In genomic region chrX:96133260-96133659, GRCm38 (mm10) we compare ENCODE assay signal across 8 mouse cellular contexts. TPM values are rescaled to one million over a fixed set of nuclear protein-coding genes. Genes with fewer than 3 reads are reported as not detected.
A peak's percentile ranks its signal among the peaks of the same experiment; 100 is the strongest.
DNase-seq lines count a peak whose midpoint lies in the region; ATAC-seq and TF ChIP-seq lines count a peak whose summit lies in the region.

No protein-coding gene starts in this region.

- no peak overlapping the region for H3K9ac ChIP-seq in liver, embryonic 14.5 days (replicated peaks)
- H3K9ac ChIP-seq in forebrain, embryonic 11.5 days (ENCODE audit: low read length): no peak overlapping the region

- H3K27ac ChIP-seq in spleen, adult 2 months (ENCODE audit: insufficient read depth, low read length): 0 out of 2 replicates have a peak overlapping the region, but pooled peaks have one; percentile 9
- H3K27ac ChIP-seq in liver, embryonic 14.5 days: no peak overlapping the region
- no peak overlapping the region for H3K27ac ChIP-seq in thymus, adult 2 months (ENCODE audit: control insufficient read depth, insufficient read depth, low read length)
- H3K27ac ChIP-seq in forebrain, embryonic 11.5 days (ENCODE audit: low read depth, low read length): no peak overlapping the region

- TF ChIP-seq CTCF in spleen, adult 2 months (IDR thresholded peaks at IDR 0.05; ENCODE audit: extremely low read depth, insufficient read depth, insufficient read length, insufficient replicate concordance): peak; percentile 24; the same call in 1 of the 2 replicates
- TF ChIP-seq CTCF in liver, embryonic 14.5 days (IDR thresholded peaks at IDR 0.05; ENCODE audit: low read depth): peak; percentile 27; the same call in 1 of the 2 replicates
- no peak for TF ChIP-seq CTCF in thymus, adult 2 months (IDR thresholded peaks at IDR 0.05; ENCODE audit: borderline replicate concordance, control insufficient read depth, extremely low read depth, insufficient read depth, low read length, poor library complexity)

- H3K4me1 ChIP-seq in spleen, adult 2 months (ENCODE audit: control insufficient read depth, insufficient read depth, insufficient read length): peaks cover 22% of the 10 kb centered on the region; the same call in 1 of the 2 replicates
- peaks cover 4 to 35% of the 10 kb centered on the region in 2 experiments; a peak in 3 of 4 replicates for H3K4me1 ChIP-seq in liver, embryonic 14.5 days (replicated peaks; ENCODE audit: control insufficient read depth in 2 of 2, insufficient read depth in 2 of 2, low read length in 1 of 2)
- H3K4me1 ChIP-seq in thymus, adult 2 months (replicated peaks; ENCODE audit: control insufficient read depth, insufficient read depth, low read length): peaks cover 14% of the 10 kb centered on the region
- H3K4me1 ChIP-seq in forebrain, embryonic 11.5 days (replicated peaks; ENCODE audit: control insufficient read depth, insufficient read depth, low read length): no peaks in the 10 kb centered on the region

- no peak for TF ChIP-seq EP300 in liver, embryonic 14.5 days (IDR thresholded peaks at IDR 0.05; ENCODE audit: low read depth)

- no peaks in the 10 kb centered on the region for H3K9me3 ChIP-seq in liver, embryonic 14.5 days (ENCODE audit: control insufficient read depth, low read length)
- no peaks in the 10 kb centered on the region for H3K9me3 ChIP-seq in forebrain, embryonic 11.5 days (ENCODE audit: control insufficient read depth, low read length)

- 19% methylated on average over 2 of the region's 2 CpGs for WGBS in spleen, adult 2 months
- 22% methylated on average over 2 of the region's 2 CpGs for WGBS in liver, embryonic 14.5 days (ENCODE audit: insufficient replicate concordance)
- 0% methylated on average over 2 of the region's 2 CpGs for WGBS in thymus, adult 2 months
- WGBS in forebrain, embryonic 11.5 days: 54% methylated on average over 2 of the region's 2 CpGs

- peak; percentile 55 to 76 for DNase-seq in adrenal gland, adult (ENCODE audit: inconsistent age in 2 of 2, low spot score in 1 of 2)
- no peak for DNase-seq in adrenal gland, postnatal 4 days (ENCODE audit: low spot score in 2 of 2)
- peak; percentile 3 to 30 for DNase-seq in spleen, adult 2 months (ENCODE audit: low read depth in 1 of 2, low spot score in 2 of 2)
- no peak for DNase-seq in spleen, adult 12 weeks (ENCODE audit: low spot score)
- DNase-seq in heart, adult 8-10 months (ENCODE audit: low spot score): peak; percentile 73
- no peak for DNase-seq in liver, embryonic 14.5 days (ENCODE audit: low read depth in 3 of 3, low spot score in 3 of 3)
- peak; percentile 40 for DNase-seq in thymus, adult 2 months
- no peak for DNase-seq in forebrain, embryonic 11.5 days (ENCODE audit: low spot score)

- no peak overlapping the region for H3K4me2 ChIP-seq in liver, embryonic 14.5 days (ENCODE audit: low read depth)
- no peak overlapping the region for H3K4me2 ChIP-seq in forebrain, embryonic 11.5 days (ENCODE audit: low read depth, low read length, severe bottlenecking)

- no peak for TF ChIP-seq POLR2A in spleen, adult 2 months (IDR thresholded peaks at IDR 0.05; ENCODE audit: low read depth, low read length)
- TF ChIP-seq POLR2A in thymus, adult 2 months (IDR thresholded peaks at IDR 0.05; ENCODE audit: control insufficient read depth, extremely low read depth, insufficient read depth, low read length, poor library complexity): no peak

- H3K36me3 ChIP-seq in spleen, adult 2 months (ENCODE audit: control insufficient read depth, insufficient read depth, low read length): no peaks in the 10 kb centered on the region
- H3K36me3 ChIP-seq in liver, embryonic 14.5 days (replicated peaks; ENCODE audit: control insufficient read depth, insufficient read depth, low read depth): no peaks in the 10 kb centered on the region
- H3K36me3 ChIP-seq in thymus, adult 2 months (ENCODE audit: control insufficient read depth, insufficient read depth, low read length): no peaks in the 10 kb centered on the region
- no peaks in the 10 kb centered on the region for H3K36me3 ChIP-seq in forebrain, embryonic 11.5 days (ENCODE audit: control insufficient read depth, insufficient read depth, low read length)

- no peaks in the 10 kb centered on the region for H3K27me3 ChIP-seq in spleen, adult 2 months (ENCODE audit: control insufficient read depth, insufficient read depth, low read length)
- no peaks in the 10 kb centered on the region for H3K27me3 ChIP-seq in liver, embryonic 14.5 days (ENCODE audit: control insufficient read depth, insufficient read depth, low read length)
- H3K27me3 ChIP-seq in thymus, adult 2 months (ENCODE audit: control insufficient read depth, insufficient read depth, low read length): no peaks in the 10 kb centered on the region
- H3K27me3 ChIP-seq in forebrain, embryonic 11.5 days (ENCODE audit: control insufficient read depth, insufficient read depth, low read length): no peaks in the 10 kb centered on the region

- no peak for ATAC-seq in liver, embryonic 14.5 days (ENCODE audit: insufficient read depth)
- ATAC-seq in forebrain, embryonic 11.5 days (replicated peaks; ENCODE audit: low FRiP score): no peak

- no peak overlapping the region for H3K4me3 ChIP-seq in spleen, adult 2 months (ENCODE audit: extremely low read depth, insufficient read depth, insufficient read length)
- H3K4me3 ChIP-seq in liver, embryonic 14.5 days (ENCODE audit: insufficient read depth in 1 of 2, low read depth in 2 of 2, low read length in 2 of 2): no peak overlapping the region
- H3K4me3 ChIP-seq in thymus, adult 2 months (ENCODE audit: control insufficient read depth, insufficient read depth, low read length): no peak overlapping the region
- no peak overlapping the region for H3K4me3 ChIP-seq in forebrain, embryonic 11.5 days (ENCODE audit: low read depth, low read length)

RNA-seq across cellular contexts. Expression of gene Msn, which starts 37.4 kb away (rescaled TPM):
- 100 to 1,000 TPM; 154 TPM for total RNA-seq in adrenal gland, postnatal 4 days (2021)
- 147 and 159 TPM in 2 replicates for polyA plus RNA-seq in spleen, adult 2 months (2012; rRNA removed)
- 100 to 1,000 TPM in 2 of 4 experiments, 10 to 100 TPM in 2; 84.4 to 109 (median 102) TPM for total RNA-seq in heart, adult 8-10 months (2022)
- 25.1 and 32.4 TPM in 2 replicates for polyA plus RNA-seq in liver, embryonic 14.5 days (2012; rRNA removed)
- polyA plus RNA-seq in liver, embryonic 14.5 days (2014; fragmentation: Nextera tagmentation; extraction: Ambion mirVana): 53.0 and 53.3 TPM in 2 replicates
- polyA plus RNA-seq in thymus, adult 2 months (2012; rRNA removed): 205 and 237 TPM in 2 replicates
- 106 and 107 TPM in 2 replicates for polyA plus RNA-seq in forebrain, embryonic 11.5 days (2014; fragmentation: Nextera tagmentation; extraction: Ambion mirVana)

Comparison
In these comparisons a context has a peak if more than half of its experiments do, and no peak if none do; other contexts are left out.
1. DNase-seq: peak in adrenal gland, adult (2 of 2), spleen, adult 2 months (2 of 2), heart, adult 8-10 months (single experiment) and thymus, adult 2 months (single experiment); none in adrenal gland, postnatal 4 days (0 of 2), spleen, adult 12 weeks (single experiment), liver, embryonic 14.5 days (0 of 3) and forebrain, embryonic 11.5 days (single experiment).